Mouse (Mus musculus) T-cell, adult 2 months (primary cell): ENCODE results near the gene Pdhb.

Experiments
- DNase-seq: peaks from one replicate; pipeline ENCODE4 v3.0.0; 2022; ENCODE audit warnings: low spot score

Gene Pdhb

DNA sequence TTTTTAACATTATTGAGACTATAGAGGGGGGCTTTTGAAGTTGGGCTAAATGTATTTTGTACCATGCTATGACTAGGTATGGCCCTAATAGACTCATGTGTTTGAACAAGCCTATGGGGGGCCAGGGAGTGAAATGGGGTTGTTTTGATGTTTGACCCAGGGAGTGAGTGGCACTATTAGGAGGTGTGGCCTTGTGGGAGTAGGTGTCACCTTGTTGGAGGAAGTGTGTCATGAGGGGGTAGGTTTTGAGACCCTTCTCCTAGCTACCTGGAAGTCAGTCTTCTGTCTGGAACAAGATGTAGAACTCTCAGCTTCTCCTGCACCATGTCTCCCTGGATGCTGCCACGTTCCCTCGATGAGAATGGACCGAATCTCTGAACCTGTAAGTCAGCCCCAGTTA lies 17.7 kb upstream of the Pdhb start:
- DNase-seq = no peak

DNA sequence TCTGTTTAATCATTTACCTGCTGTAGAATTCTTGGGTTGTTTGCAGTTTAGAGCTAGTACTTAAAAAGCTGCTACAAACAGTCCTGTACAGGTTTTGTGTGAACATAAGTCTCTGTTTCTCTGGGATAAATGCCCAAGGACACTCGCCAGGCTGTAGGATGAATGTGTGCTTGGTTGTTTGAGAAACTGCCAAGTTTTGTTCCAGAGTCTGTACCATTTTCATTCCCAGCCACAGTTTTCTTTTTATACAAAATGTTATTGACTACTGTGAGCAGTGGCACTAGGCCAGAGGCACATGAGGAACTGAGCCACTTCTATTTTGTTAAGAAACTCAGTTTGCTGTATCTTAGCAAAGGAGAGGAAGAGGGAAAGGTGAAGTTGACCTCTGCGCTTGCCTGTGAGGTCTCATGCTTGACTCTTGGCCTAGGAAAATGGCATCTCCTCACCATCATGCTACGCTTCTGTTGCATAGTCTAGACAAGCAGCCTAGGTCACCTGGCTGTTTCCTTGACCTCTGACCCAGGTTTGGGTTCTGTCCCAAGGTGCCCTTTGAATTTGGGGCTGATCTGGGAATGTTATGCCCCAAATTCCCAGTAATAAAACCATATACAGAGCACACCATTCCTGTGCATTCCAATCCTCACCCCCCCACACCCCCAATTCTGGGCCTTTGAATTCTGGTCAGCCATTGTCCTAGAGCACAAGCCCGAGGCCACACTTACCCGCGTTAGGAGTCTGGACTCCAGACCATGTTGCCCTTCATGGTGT lies 13.6 kb upstream of the Pdhb start:
- no peak for DNase-seq

DNA sequence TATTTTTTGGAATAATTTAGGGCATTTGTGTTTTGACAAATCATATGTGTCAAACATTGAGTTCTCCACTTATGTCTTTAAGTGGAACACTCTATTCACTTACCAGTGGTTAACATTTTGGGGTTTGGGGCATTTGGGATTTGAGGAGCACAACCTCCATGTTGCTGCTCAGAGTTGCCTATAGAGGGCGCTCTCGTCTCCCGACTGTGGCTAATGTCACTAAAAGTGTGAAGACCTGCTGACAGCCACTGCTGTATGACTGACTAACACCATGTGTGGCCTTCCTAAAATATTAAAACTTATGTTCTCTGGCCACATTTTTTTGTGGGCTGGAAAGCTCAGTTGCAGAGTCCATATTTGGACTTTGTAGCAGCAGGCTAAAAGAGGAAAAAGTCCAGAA lies 10.5 kb upstream of the Pdhb start:
- DNase-seq = peak; percentile 8

DNA sequence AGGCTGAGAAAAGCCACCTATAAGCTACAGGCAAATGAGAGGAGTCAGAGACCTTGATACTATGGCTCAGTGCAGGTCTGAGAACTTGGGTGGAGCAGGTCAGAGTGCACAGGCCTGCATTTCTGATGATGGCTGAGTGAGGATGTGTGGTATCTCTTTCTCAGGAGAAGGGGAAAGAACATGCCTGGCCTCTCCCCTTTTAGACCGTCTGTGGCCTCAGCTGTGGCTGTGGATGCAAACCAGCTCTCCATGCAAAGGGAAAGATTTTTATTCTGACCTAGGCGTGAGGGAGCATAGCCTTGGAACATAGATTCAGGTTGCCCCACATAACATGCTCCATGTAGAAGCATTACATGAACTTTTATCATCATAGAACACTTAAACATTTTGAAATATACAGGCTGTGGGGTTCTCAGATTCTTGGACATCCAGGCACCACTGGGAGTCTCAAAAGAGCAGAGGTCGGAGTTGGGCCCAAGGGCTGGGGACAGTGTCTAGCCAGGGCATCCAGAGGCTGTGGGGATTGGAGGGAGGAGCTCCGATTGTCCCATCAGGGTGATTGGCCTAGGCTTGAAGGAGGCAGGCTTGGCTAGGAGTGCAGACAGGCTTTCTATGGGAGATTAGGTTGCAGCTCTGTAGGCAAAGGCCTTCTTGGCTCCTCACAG lies 7.7 kb upstream of the Pdhb start:
- no peak for DNase-seq

- no peak for DNase-seq
These were observed 3.4 kb upstream of the Pdhb start for GRCm38 (mm10) chr14:8176251-8176650.

DNA sequence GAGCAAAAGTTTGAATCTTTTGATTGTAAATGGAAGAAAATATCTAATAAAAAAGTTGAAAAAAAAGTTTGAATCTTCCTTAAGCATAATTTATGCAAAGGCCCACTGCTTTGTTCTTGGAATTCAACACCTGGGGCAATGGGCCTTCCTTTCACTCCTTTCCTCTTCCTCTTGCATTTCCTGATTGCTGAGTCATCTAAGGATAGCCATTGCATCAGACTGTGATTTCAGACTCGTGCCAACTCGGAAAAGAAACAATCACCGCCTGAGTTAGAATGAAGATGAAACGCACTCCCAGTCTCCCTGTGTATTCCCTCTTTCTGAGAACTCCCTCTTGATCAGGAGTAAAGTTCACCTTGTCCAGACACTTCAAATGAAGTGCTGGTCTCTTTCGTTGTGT lies 1.8 kb upstream of the Pdhb start:
- no peak for DNase-seq

- peak; percentile 56 for DNase-seq
These were observed 871 bp upstream of the Pdhb start for GRCm38 (mm10) chr14:8173542-8174250.

DNA sequence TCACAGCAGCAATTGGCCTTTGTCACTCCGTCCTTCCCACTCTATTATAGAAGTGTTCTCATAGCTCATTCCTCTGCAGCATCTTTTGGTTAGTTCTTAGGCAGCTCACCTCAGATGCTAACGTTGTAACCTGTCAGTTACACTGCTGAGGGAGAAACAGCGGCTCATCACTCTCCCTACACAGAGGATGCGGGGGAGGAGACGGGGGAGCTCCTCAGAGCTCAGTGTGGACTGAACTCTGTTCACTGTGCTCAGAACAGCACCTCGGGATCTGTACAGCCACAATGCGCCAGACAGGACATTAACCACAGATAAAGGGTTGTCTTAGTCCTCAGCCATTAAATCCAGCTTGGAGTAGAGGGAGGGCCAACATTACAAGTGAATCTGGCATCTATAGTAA lies 8.4 kb downstream of the Pdhb start:
- DNase-seq = no peak

GRCm38 (mm10) chr14:8161777-8162176 lies 11.0 kb downstream of the Pdhb start:
- peak; percentile 43 for DNase-seq

- DNase-seq = no peak
These were observed 13.7 kb downstream of the Pdhb start for GRCm38 (mm10) chr14:8159141-8159540.

DNA sequence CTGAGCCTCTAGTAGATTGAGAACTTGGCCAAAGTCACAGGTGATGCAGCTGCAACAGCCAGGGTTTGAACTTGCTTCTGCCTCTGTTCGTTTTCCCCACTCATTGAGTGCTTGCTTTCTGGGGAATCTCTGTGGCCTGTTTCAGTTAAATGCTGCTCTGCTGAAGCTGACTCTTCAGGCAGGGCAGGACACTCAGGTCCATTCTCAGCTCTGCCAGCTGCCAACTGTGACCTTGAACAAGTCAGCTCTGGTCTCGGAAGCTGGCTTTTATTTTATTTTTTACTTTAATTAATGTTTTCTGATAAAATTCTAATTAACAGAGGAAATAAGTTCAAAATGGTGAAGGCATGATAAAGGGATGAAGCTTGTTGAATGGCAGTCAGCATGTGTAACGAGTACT lies 14.1 kb downstream of the Pdhb start:
- no peak for DNase-seq

DNA sequence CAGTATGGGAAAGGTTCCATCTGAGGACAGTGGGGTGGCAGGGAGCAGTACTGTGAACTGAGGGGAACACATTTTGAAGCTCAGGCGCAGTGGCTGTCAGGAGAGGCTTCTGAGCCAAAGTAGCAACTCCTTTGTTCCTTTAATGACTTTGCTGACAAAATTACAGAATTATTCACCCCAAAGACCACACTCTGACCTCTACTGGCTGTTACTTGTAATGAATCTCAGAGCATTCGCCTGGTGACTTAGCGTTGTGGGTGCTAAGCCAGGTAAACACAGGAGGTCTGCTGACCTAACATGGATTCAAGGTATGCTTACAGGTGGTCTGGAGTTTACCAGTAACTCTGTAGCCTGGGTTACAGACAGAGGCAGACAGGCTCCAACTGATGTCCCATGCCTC lies 15.9 kb downstream of the Pdhb start:
- peak; percentile 7 for DNase-seq

GRCm38 (mm10) chr14:8154072-8154471 lies 18.8 kb downstream of the Pdhb start:
- no peak for DNase-seq

GRCm38 (mm10) chr14:8151757-8152156 lies 21.1 kb downstream of the Pdhb start:
- no peak for DNase-seq

DNA sequence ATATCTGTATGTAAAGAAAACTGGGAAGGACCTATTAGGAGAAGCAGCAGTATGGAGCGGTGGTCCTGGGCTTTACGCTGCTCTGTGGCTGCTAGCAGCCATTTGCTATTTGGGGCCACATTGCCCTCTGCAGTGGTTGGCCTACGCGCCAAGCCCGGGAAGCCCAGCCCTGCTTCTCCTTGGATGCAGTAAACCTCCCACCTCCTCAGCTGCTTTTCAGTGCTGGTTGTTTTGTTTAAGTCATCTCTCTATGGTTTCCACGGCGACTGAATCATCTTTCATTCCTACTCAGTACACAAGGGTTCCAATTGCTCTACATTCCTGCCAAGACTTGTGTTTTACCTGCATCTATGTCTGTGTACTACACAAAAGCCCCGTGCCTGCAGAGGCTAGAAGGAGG lies 24.0 kb downstream of the Pdhb start:
- no peak for DNase-seq

GRCm38 (mm10) chr14:8146611-8147223 lies 26.1 kb downstream of the Pdhb start:
- DNase-seq = no peak

DNA sequence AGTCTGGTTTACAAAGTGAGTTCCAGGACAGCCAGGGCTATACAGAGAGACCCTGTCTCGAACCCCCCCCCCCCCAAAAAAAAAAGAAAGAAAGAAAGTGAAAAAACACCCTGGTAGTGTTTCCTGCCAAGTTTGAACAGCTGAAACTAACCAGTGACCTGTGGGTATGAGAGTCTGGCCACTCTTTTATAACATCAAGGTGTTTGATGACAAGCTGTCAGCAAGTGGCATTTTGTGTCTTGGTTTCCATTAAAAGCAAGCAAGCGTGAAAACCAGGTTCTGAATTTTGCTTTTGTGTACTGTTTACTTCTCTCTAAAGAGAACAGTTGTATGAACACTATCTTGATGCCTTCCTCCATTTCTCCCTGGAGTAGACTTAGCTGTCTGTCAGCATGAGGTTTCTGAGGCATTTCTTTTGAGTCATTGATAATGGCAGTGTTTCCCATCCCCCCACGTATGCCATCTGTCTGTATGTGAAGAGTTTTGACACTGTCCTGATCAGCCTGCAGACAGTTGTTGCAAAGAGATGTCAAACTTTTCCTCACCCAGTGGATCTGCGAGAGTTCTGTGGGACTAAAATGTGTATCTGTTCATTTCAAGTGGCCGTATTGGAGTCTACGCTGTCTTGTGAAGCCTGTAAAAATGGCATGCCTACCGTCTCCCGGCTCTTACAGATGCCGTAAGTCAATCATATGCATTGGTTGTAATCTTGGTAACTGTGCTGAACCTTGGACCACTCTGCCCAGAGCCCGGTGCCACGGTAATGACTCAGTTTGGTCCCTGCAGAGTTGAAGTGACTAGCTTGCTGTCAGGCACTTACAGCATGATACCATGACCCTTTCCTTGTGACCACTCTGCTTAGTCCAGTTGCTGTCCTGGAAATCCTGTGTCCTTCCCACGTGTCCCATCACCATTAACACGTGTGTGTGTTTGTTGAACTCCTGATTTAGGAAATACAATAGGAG lies 26.9 kb downstream of the Pdhb start:
- DNase-seq = no peak

GRCm38 (mm10) chr14:8141131-8141530 lies 31.7 kb downstream of the Pdhb start:
- peak; percentile 5 for DNase-seq

DNA sequence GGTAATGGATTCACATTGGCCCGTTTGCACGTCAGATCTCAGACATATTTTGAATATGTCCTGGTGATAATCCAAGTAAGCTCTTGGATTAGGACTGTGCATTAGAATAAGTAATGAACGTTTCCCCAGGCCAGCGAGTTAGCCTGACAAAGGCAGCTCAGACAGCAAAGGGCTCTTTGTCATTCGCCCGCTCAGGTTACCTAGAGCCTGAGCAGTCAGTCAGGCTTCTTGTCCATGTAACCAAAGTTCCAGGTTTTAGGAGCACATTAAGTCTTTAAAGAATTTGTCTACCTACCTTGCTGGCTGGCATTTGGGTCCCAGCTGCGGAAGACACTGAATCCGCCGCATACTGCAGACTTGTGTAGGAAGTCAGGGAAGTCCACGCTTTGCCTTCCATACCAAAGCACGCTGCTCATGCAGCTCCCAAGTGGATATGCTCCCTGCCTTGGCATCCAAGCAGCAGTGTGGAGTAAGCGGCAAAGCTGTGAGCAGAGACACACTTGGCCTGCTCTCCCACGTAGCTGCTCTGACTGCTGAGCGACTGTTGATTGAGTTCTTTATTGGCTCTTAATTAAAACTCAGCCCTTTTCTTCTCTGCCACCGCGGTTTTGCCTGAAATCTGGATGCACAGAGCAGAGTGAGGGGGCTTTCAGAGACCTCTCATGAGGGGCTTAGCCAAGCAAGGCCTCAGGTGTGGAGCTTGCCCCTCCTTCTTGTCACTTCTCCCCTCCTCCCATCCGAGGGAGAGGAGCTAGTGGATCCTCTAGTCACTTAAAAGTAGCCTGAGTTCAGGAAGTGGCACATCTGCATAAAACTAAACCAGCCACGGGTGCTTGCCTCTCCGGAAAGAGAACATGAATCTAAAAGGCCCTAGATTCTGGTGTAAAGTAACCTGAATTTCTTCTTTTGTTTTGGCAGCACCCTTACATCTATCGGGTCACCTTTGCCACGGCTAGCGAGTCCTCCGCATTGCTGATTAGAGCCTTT lies 32.8 kb downstream of the Pdhb start:
- peak; percentile 6 for DNase-seq

DNA sequence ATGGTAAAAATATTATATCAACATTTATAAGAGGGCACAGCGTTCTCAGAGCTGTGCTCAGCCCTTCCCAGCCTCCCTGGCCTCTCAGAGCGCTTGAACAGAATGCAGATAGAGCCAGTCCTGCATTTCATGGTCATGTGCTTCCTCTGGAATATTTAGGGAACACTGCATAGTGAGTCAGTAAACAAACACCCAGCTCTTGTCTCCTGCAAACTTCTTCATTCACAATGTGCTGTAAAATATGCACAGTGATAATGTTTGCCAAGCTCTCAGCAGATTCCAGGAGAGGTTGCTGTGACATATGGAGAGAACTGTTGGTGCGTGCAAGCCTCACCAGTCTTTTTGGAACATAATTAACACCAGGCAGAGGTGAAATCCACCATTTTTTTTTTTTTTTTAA lies 37.7 kb downstream of the Pdhb start:
- no peak for DNase-seq
